Mouse (Mus musculus) bone marrow macrophage, adult 2 months (primary cell): ENCODE measurements around the gene Tmem136.

Experiments
- CTCF ChIP-seq: IDR thresholded peaks from 2 replicates; pipeline ENCODE4 v1.5.1; 2012; ENCODE audit warnings: low read depth, mild to moderate bottlenecking, low read length, moderate library complexity
- POLR2A ChIP-seq: IDR thresholded peaks from 2 replicates; pipeline ENCODE4 v1.6.1; 2012; ENCODE audit warnings: mild to moderate bottlenecking, low read depth, low read length, borderline replicate concordance

DNA sequence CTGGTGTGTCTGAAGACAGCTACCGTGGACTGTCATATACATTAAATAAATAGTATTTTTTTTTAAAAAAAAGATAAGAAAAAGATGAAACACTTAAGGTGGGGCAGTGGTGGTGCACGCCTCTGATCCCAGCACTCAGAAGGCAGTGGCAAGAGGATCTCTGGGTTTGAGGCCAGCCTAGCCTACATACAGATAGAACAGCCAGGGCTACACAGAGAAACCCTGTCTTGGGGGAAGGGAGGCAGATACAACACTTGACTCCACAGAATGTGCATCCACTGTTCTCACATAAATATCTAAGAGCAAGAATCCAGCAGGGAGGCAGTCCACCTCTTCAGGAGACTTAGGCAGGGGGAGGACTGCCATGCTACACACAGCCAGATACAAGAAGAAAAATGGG is 13.4 kb downstream of the Tmem136 start:
- no peak for TF ChIP-seq CTCF
- no peak for TF ChIP-seq POLR2A
